Mouse (Mus musculus) thymus, postnatal 36 days (tissue): ENCODE measurements around the gene Irs3.
"Not testable (repeated sequence)": the region's sequence is repeated elsewhere in the genome, so short reads cannot be mapped to it uniquely, and the experiment has no call there.

Experiments
- DNase-seq, 2 experiments: peaks; one replicate each; pipeline ENCODE4 v3.0.0; 2022; ENCODE audit warnings: mixed read lengths in 2 of 2

Gene Irs3

GRCm38 (mm10) chr5:137614921-137615320 lies 30.6 kb downstream of the Irs3 start:
- not testable (repeated sequence) for DNase-seq

- no peak for DNase-seq
Measured at GRCm38 (mm10) chr5:137613550-137613949, 32.0 kb downstream of the Irs3 start, which contains the start of gene Pcolce. Gene Pcolce, minus strand, starts transcription at chr5:137613784.

DNA sequence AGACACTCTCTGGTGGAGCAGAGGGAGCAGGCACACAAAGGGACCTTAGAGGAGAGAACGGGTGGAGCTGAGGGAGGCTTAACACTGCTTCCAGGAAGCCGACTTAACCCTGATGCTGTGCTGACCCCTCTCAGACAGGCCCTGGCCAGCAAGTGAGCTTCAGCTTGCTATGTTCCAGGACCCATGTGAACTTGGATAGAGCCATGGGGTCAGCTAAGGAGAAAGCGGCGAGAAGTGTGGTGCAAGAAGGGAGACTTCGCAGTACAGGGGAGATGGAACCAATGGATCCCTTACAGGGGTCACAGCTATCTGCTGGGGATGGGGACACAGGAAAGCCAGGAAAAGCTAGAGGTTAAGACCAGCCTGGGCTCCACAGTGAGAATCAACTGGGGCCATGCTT lies 32.4 kb downstream of the Irs3 start:
- DNase-seq = no peak

GRCm38 (mm10) chr5:137611245-137611602 lies 34.3 kb downstream of the Irs3 start:
- DNase-seq = peak in 1 of 2 experiments; percentile 8

DNA sequence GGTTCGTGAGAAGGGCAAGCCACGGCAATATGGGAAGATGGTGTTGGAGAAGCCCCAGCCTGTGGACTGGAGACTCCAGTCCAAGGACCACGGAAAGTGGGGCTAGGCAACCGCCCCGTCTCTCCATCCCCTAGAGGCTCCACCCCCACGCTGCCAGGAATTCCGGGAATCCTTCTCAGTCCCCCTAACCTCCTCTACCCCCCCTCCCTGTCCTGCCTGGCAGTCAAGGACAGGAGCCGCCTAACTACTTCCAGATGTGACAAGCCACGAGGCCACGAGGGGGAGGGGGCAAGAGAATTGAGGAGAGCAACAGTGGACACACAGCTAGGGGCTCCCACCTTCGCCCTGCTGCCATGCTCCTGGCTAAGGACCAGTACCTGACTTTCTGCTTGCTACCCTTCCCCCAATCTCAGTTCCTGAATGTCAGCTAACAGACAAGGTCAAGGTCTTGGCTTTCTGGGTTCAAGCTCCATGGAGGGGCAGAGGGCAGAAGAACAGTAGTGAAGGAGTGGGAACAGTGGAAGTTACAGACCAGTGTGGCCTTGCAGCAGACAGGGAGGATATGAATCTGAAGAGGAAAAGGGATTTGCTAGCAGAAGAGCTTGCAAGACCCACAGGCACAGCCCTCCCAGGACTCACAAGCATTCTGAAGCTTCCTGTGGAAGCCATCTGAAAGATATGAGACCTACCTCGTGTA lies 34.8 kb downstream of the Irs3 start:
- DNase-seq = peak in 1 of 2 experiments; percentile 11

DNA sequence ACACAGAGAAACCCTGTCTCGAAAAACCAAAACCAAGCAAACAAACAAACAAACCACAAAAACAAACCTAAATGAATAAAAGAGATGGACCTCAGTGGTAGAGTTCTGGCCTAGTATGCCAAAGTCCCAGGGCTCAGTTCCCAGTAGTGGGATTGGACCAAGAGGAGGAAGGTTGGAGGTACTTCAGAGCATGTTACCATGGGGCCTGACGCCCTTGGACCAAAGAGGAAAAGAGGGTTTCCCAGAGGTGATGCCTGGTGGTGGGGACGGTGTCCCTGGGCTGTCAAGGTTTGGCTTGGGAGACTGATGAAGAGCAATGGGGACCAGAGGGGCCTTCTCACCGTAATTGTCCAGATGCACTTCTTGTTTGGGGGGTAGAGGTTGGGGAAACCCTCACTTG lies 35.5 kb downstream of the Irs3 start:
- no peak for DNase-seq

GRCm38 (mm10) chr5:137609292-137609691 lies 36.2 kb downstream of the Irs3 start:
- DNase-seq = no peak

- DNase-seq = no peak
Measured at GRCm38 (mm10) chr5:137608654-137609190, 36.8 kb downstream of the Irs3 start.

GRCm38 (mm10) chr5:137607860-137608653 lies 37.5 kb downstream of the Irs3 start:
- DNase-seq = peak in 1 of 2 experiments; percentile 13

DNA sequence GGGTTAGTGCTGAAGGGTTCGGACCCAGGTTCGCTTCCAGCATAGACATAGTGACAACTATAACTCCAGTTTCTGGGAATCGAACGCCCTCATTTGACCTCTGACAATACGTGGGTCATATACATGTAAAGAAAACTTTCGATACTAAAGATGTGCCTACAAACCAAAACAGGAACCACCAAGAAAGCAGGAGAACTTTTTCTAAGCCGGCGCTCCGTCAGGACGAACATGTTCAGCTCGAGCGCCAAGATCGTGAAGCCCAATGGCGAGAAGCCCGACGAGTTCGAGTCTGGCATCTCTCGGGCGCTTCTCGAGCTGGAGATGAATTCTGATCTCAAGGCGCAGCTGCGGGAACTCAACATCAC lies 44.2 kb downstream of the Irs3 start:
- DNase-seq = peak in 1 of 2 experiments; percentile 40

- DNase-seq = peak; percentile 97 to 98
Measured at GRCm38 (mm10) chr5:137600619-137601364, 44.7 kb downstream of the Irs3 start, which contains the start of gene Mospd3. Gene Mospd3, minus strand, starts transcription at chr5:137601058.

- no peak for DNase-seq
Measured at GRCm38 (mm10) chr5:137600281-137600618, 45.3 kb downstream of the Irs3 start.

- DNase-seq = peak in 1 of 2 experiments; percentile 25
Measured at GRCm38 (mm10) chr5:137599600-137599999, 45.9 kb downstream of the Irs3 start.

DNA sequence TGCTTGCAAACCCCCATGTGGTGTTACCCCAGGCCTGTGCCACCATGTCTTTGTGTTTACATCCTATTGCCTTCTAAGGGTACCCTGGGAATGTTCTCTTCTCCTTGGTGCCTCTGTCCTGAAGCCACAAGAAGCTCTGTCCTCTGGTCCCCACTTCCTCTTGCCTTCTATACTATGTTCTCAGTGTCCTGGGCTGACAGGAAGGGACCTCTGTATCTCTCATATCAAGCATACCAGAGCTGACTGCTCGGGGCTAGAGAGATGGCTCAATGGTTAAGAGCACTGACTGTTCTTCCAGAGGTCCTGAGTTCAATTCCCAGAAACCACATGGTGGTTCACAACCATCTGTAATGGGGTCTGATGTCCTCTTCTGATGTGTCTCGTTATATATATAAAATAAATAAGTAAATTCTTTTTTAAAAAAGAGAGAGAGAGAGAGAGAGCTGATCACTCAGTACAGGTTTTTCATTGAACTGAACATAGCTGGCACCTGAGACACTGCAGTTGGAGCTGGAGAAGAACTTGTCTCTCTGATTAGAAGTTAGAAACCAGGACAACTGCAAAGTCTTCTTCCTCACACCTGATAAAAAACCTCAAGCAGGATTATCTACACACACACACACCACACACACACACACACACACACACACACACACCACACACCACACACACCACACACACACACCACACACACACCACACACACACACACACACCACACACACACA lies 47.3 kb downstream of the Irs3 start:
- no peak for DNase-seq

DNA sequence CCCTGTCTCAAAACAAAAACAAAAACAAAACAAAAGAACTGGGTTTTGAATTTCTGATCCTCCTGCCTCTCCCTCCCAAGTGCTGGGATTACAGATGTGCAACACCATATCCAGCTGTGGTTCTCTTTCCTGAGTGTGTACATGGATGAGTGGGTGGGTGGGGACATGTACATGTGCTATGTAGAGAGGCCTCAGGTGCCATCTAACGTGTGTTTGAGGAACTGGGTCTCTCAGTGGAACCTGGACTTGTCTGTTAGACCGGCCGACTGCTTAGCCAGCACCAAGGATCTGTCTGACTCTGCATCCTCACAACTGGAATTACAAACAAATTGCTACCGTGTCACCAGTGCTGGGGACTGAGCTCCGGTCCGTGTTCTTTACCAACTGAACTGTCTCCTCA lies 47.9 kb downstream of the Irs3 start:
- no peak for DNase-seq

DNA sequence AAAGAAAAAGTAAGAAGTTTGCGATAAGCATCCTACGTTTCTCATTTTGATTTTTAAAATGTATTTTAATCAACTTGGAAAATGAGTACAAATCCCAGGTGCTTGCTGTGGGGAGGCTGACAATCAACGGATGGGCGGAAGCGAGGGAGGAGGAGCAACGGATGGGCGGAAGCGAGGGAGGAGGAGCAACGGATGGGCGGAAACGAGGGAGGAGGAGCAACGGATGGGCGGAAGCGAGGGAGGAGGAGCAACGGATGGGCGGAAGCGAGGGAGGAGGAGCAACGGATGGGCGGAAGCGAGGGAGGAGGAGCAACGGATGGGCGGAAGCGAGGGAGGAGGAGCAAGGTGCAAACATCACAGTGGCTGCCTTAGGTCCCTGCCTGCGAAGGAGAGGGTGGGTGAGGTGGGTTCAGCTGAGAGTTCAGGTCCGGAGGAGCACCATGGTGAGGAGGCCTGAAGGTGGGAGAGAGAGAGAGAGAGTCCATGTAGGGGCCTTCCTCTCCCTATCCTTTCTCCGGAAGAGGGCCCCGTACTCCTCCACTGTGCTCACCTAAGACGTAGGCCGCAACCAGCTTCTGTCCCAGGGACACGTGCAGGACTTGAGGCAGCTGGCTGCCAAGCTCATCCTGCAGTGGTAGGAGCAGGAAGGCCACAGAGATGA lies 48.8 kb downstream of the Irs3 start:
- DNase-seq = peak; percentile 50 to 71

GRCm38 (mm10) chr5:137595921-137596320 lies 49.6 kb downstream of the Irs3 start:
- peak in 1 of 2 experiments; percentile 8 for DNase-seq
